Mouse (Mus musculus) MEL (cell line): ENCODE results near the gene Ncbp2. TPM values are rescaled to one million over a fixed set of nuclear protein-coding genes. Genes with fewer than 3 reads are reported as not detected.

Experiments
- DNase-seq: peaks from one replicate; pipeline ENCODE4 v3.0.0; 2011; ENCODE audit warnings: low read depth, low spot score
- H3K27ac ChIP-seq: 2 replicates; pipeline ENCODE4 v1.5.1; 2012; ENCODE audit warnings: low read depth, mild to moderate bottlenecking, control low read depth, low read length, moderate library complexity; ENCODE audit not compliant: control insufficient read depth
- H3K27me3 ChIP-seq, 2 experiments: fragments of 150-350 bp in 1 of 2; sonication (generic) in 1 of 2; 2 replicates each; pipeline ENCODE4 v1.6.1; 2012; ENCODE audit warnings: low read length in 2 of 2, mild to moderate bottlenecking in 2 of 2, improper control_type of control experiment in 1 of 2, moderate library complexity in 1 of 2; ENCODE audit not compliant: insufficient read depth in 2 of 2, control insufficient read depth in 1 of 2
- H3K36me3 ChIP-seq, 2 experiments: 2 replicates each; pipeline ENCODE4 v1.6.1; 2012 to 2014; ENCODE audit warnings: low read length in 2 of 2, improper control_type of control experiment in 1 of 2, inconsistent platforms in 1 of 2, mild to moderate bottlenecking in 1 of 2; ENCODE audit not compliant: insufficient read depth in 2 of 2, control insufficient read depth in 1 of 2
- H3K4me1 ChIP-seq, 2 experiments: fragments of 150-350 bp in 1 of 2; sonication (generic) in 1 of 2; 2 replicates each; pipeline ENCODE4 v1.6.1; 2012; ENCODE audit warnings: low read length in 2 of 2, improper control_type of control experiment in 1 of 2, mild to moderate bottlenecking in 1 of 2; ENCODE audit not compliant: insufficient read depth in 2 of 2, control insufficient read depth in 1 of 2
- H3K4me3 ChIP-seq, 2 experiments: fragments of 150-350 bp in 1 of 2; sonication (generic) in 1 of 2; 2 replicates each; pipeline ENCODE4 v1.5.1; 2012; ENCODE audit warnings: low read depth in 2 of 2, low read length in 2 of 2, mild to moderate bottlenecking in 2 of 2, moderate library complexity in 2 of 2, control low read depth in 1 of 2, improper control_type of control experiment in 1 of 2; ENCODE audit not compliant: control insufficient read depth in 1 of 2, insufficient read depth in 1 of 2
- H3K79me2 ChIP-seq: 2 replicates; pipeline ENCODE4 v1.6.1; 2012; ENCODE audit warnings: mild to moderate bottlenecking, low read length, moderate library complexity; ENCODE audit not compliant: control insufficient read depth, poor library complexity, insufficient read depth
- H3K9ac ChIP-seq: 2 replicates; pipeline ENCODE4 v1.6.1; 2012; ENCODE audit warnings: low read depth, mild to moderate bottlenecking, control low read depth, low read length, moderate library complexity; ENCODE audit not compliant: control insufficient read depth, poor library complexity, severe bottlenecking
- H3K9me3 ChIP-seq: fragments of 150-350 bp; sonication (generic); replicated peaks from 2 replicates; pipeline ENCODE4 v1.6.1; 2012; ENCODE audit warnings: mild to moderate bottlenecking, low read length, improper control_type of control experiment, moderate library complexity; ENCODE audit not compliant: insufficient read depth
- BHLHE40 ChIP-seq: IDR thresholded peaks from 2 replicates; pipeline ENCODE4 v1.6.1; 2012; ENCODE audit warnings: low read depth, mild to moderate bottlenecking, inconsistent platforms, low read length, improper control_type of control experiment, borderline replicate concordance
- CHD2 ChIP-seq: IDR thresholded peaks from 2 replicates; pipeline ENCODE4 v1.6.1; 2011; ENCODE audit warnings: low read length, improper control_type of control experiment
- CTCF ChIP-seq, 3 experiments: IDR thresholded peaks in 2 of 3; conservative IDR thresholded peaks in 1 of 3; 2 replicates each; pipeline ENCODE4 v1.5.1; 2011 to 2012; ENCODE audit warnings: low read length in 3 of 3, low read depth in 2 of 3, mild to moderate bottlenecking in 2 of 3, improper control_type of control experiment in 1 of 3, inconsistent platforms in 1 of 3, mixed read lengths in 1 of 3, moderate library complexity in 1 of 3; ENCODE audit not compliant: control insufficient read depth in 1 of 3, insufficient read depth in 1 of 3, poor library complexity in 1 of 3, severe bottlenecking in 1 of 3
- ELF1 ChIP-seq: IDR thresholded peaks from 2 replicates; pipeline ENCODE4 v1.6.1; 2014; ENCODE audit warnings: low read depth, mild to moderate bottlenecking, inconsistent platforms, low read length, improper control_type of control experiment, moderate library complexity
- MYC ChIP-seq: IDR thresholded peaks from 2 replicates; pipeline ENCODE4 v1.6.1; 2011; ENCODE audit warnings: low read depth, mild to moderate bottlenecking, low read length, improper control_type of control experiment, moderate library complexity
- NELFE ChIP-seq: IDR thresholded peaks from 2 replicates; pipeline ENCODE4 v1.6.1; 2011; ENCODE audit warnings: low read depth, low read length, improper control_type of control experiment
- POLR2A ChIP-seq, 2 experiments: IDR thresholded peaks; 2 replicates each; pipeline ENCODE4 v1.6.1; 2011 to 2012; ENCODE audit warnings: low read length in 2 of 2, mild to moderate bottlenecking in 2 of 2, control low read depth in 1 of 2, improper control_type of control experiment in 1 of 2, low read depth in 1 of 2, moderate library complexity in 1 of 2; ENCODE audit not compliant: control insufficient read depth in 1 of 2, insufficient read depth in 1 of 2, poor library complexity in 1 of 2
- POLR2AphosphoS2 ChIP-seq: IDR thresholded peaks from 2 replicates; pipeline ENCODE4 v1.6.1; 2011; ENCODE audit warnings: low read length, improper control_type of control experiment
- POLR2AphosphoS5 ChIP-seq: IDR thresholded peaks from 2 replicates; pipeline ENCODE4 v1.6.1; 2012; ENCODE audit warnings: low read depth, borderline replicate concordance, mild to moderate bottlenecking, inconsistent platforms, low read length, moderate library complexity, mixed read lengths
- SIN3A ChIP-seq: IDR thresholded peaks from 2 replicates; pipeline ENCODE4 v1.6.1; 2012; ENCODE audit warnings: low read length, improper control_type of control experiment, inconsistent platforms
- SMC3 ChIP-seq: IDR thresholded peaks from 2 replicates; pipeline ENCODE4 v1.6.1; 2011; ENCODE audit warnings: low read depth, low read length, improper control_type of control experiment
- TAL1 ChIP-seq: IDR thresholded peaks from 2 replicates; pipeline ENCODE4 v1.6.1; 2012; ENCODE audit warnings: mild to moderate bottlenecking, inconsistent platforms, low read length, moderate library complexity, mixed read lengths
- TBP ChIP-seq: IDR thresholded peaks from 2 replicates; pipeline ENCODE4 v1.8.0; 2011; ENCODE audit warnings: low read depth, low read length, improper control_type of control experiment
- TCF12 ChIP-seq: IDR thresholded peaks from 2 replicates; pipeline ENCODE4 v1.6.1; 2014; ENCODE audit warnings: low read depth, mild to moderate bottlenecking, inconsistent platforms, low read length, improper control_type of control experiment, moderate library complexity
- UBTF ChIP-seq: IDR thresholded peaks from 2 replicates; pipeline ENCODE4 v1.6.1; 2012; ENCODE audit warnings: low read depth, mild to moderate bottlenecking, inconsistent platforms, low read length, improper control_type of control experiment, moderate library complexity, borderline replicate concordance; ENCODE audit not compliant: insufficient read depth
- USF1 ChIP-seq: IDR thresholded peaks from 2 replicates; pipeline ENCODE4 v1.6.1; 2014; ENCODE audit warnings: low read depth, mild to moderate bottlenecking, inconsistent platforms, low read length, improper control_type of control experiment, moderate library complexity
- ZC3H11A ChIP-seq: IDR thresholded peaks from 2 replicates; pipeline ENCODE4 v1.6.1; 2012; ENCODE audit warnings: low read depth, mild to moderate bottlenecking, inconsistent platforms, low read length, improper control_type of control experiment
- ZKSCAN1 ChIP-seq: IDR thresholded peaks from 2 replicates; pipeline ENCODE4 v1.6.1; 2012; ENCODE audit warnings: low read depth, mild to moderate bottlenecking, inconsistent platforms, low read length, improper control_type of control experiment, moderate library complexity
- ZMIZ1 ChIP-seq: IDR thresholded peaks from 2 replicates; pipeline ENCODE4 v1.6.1; 2012; ENCODE audit warnings: low read depth, mild to moderate bottlenecking, inconsistent platforms, low read length, improper control_type of control experiment, moderate library complexity
- polyA plus RNA-seq, 2 experiments: library from polyadenylated mRNA; stranded (reverse) in 1 of 2; unstranded in 1 of 2; fragments of >175 nt in 1 of 2; fragments of >200 nt in 1 of 2; gene quantifications; 2 replicates each; pipeline versions ENCODE4 v1.2.1 to v1.2.4; 2012; ENCODE audit warnings: low replicate concordance in 2 of 2, low read depth in 1 of 2; ENCODE audit not compliant: insufficient read length in 2 of 2, insufficient read depth in 1 of 2, missing spikeins in 1 of 2
- total RNA-seq: library from RNA; depleted of rRNA; stranded (reverse); fragments of 300-350 nt; gene quantifications from 2 replicates; pipeline ENCODE4 v1.2.3, GENCODE M21; 2012

Gene Ncbp2
- total and polyA plus RNA-seq, 3 experiments, result 100 to 222 TPM; not detected in 1

GRCm38 (mm10) chr16:31993195-31993594 is 44.9 kb downstream of the Ncbp2 start:
- H3K9me3 ChIP-seq, result no peaks in the 10 kb centered on the region
- no peak overlapping the region for H3K4me3 ChIP-seq
- no peak for DNase-seq
- no peak overlapping the region for H3K9ac ChIP-seq
- H3K36me3 ChIP-seq, result peaks cover 0 to 14% of the 10 kb centered on the region in 2 experiments; a peak in 2 of 4 replicates
- H3K79me2 ChIP-seq, result peaks cover 17% of the 10 kb centered on the region
- H3K27me3 ChIP-seq, result no peaks in the 10 kb centered on the region
- H3K4me1 ChIP-seq, result no peaks in the 10 kb centered on the region
- no peak for TF ChIP-seq TBP
- no peak for TF ChIP-seq CTCF (IDR thresholded peaks at IDR 0.05 in 2 of 3, conservative IDR thresholded peaks at IDR 0.05 in 1 of 3; ENCODE audit: control insufficient read depth in 1 of 3, insufficient read depth in 1 of 3, low read depth in 2 of 3, low read length in 3 of 3, poor library complexity in 1 of 3, severe bottlenecking in 1 of 3)
- TF ChIP-seq ZMIZ1, result no peak
- no peak for TF ChIP-seq ZC3H11A
- TF ChIP-seq TAL1, result no peak
- no peak for TF ChIP-seq SMC3
- TF ChIP-seq POLR2AphosphoS2, result no peak
- TF ChIP-seq ZKSCAN1, result no peak
- TF ChIP-seq UBTF, result no peak
- TF ChIP-seq ELF1, result no peak
- TF ChIP-seq NELFE, result no peak
- no peak for TF ChIP-seq TCF12
- no peak for TF ChIP-seq USF1
- no peak for TF ChIP-seq CHD2
- no peak for TF ChIP-seq POLR2AphosphoS5
- no peak for TF ChIP-seq MYC
- TF ChIP-seq SIN3A, result no peak
- no peak for TF ChIP-seq BHLHE40
- TF ChIP-seq POLR2A (IDR thresholded peaks at IDR 0.05; ENCODE audit: control insufficient read depth in 1 of 2, insufficient read depth in 1 of 2, low read depth in 1 of 2, low read length in 2 of 2, poor library complexity in 1 of 2), result no peak
- no peak overlapping the region for H3K27ac ChIP-seq

GRCm38 (mm10) chr16:31993946-31994345 is 45.6 kb downstream of the Ncbp2 start:
- H3K4me3 ChIP-seq, result no peak overlapping the region
- no peaks in the 10 kb centered on the region for H3K9me3 ChIP-seq
- no peaks in the 10 kb centered on the region for H3K27me3 ChIP-seq
- no peaks in the 10 kb centered on the region for H3K4me1 ChIP-seq
- no peak for TF ChIP-seq TAL1
- no peak overlapping the region for H3K27ac ChIP-seq
- H3K36me3 ChIP-seq, result peaks cover 0 to 12% of the 10 kb centered on the region in 2 experiments; a peak in 2 of 4 replicates
- H3K79me2 ChIP-seq, result peaks cover 19% of the 10 kb centered on the region
- DNase-seq, result no peak
- no peak overlapping the region for H3K9ac ChIP-seq
